Mouse (Mus musculus): ENCODE results near the gene Tas2r138.
"Not testable (repeated sequence)": the region's sequence is repeated elsewhere in the genome, so short reads cannot be mapped to it uniquely, and the experiment has no call there.

The Tas2r138 gene

GRCm38 (mm10) chr6:40613260-40613852 is at the start of gene Tas2r138:
Gene Tas2r138 (minus strand): TSS chr6:40613310.
- no peak for DNase-seq

GRCm38 (mm10) chr6:40660930-40661329 is 47.8 kb upstream of the Tas2r138 start:
- DNase-seq: no peak

GRCm38 (mm10) chr6:40650953-40651352 is 37.8 kb upstream of the Tas2r138 start:
- no peak for DNase-seq

- no peak for DNase-seq
These were observed 32.6 kb upstream of the Tas2r138 start for GRCm38 (mm10) chr6:40645701-40646100.

GRCm38 (mm10) chr6:40640710-40641538 is 27.8 kb upstream of the Tas2r138 start:
- no peak for DNase-seq

GRCm38 (mm10) chr6:40637755-40638154 is 24.6 kb upstream of the Tas2r138 start:
- no peak for DNase-seq

GRCm38 (mm10) chr6:40635559-40635958 is 22.4 kb upstream of the Tas2r138 start:
- no peak for DNase-seq

- no peak for DNase-seq
These were observed 21.5 kb upstream of the Tas2r138 start for GRCm38 (mm10) chr6:40634640-40635071.

GRCm38 (mm10) chr6:40628406-40629000 is 15.4 kb upstream of the Tas2r138 start, which contains the start of gene Mgam:
Gene Mgam (plus strand): TSS chr6:40628831.
- no peak for DNase-seq

GRCm38 (mm10) chr6:40626111-40626510 is 13.0 kb upstream of the Tas2r138 start:
- no peak for DNase-seq

GRCm38 (mm10) chr6:40617965-40618364 is 4.9 kb upstream of the Tas2r138 start:
- DNase-seq: peak; percentile 35

GRCm38 (mm10) chr6:40610244-40610643 is 2.9 kb downstream of the Tas2r138 start:
- no peak for DNase-seq

GRCm38 (mm10) chr6:40607431-40607830 is 5.7 kb downstream of the Tas2r138 start:
- DNase-seq: no peak

GRCm38 (mm10) chr6:40598546-40598945 is 14.6 kb downstream of the Tas2r138 start:
- not testable (repeated sequence) for DNase-seq

- no peak for DNase-seq
These were observed 18.1 kb downstream of the Tas2r138 start for GRCm38 (mm10) chr6:40594804-40595550.

- no peak for DNase-seq
These were observed 24.8 kb downstream of the Tas2r138 start for GRCm38 (mm10) chr6:40588346-40588745.

GRCm38 (mm10) chr6:40585645-40586044 is 27.5 kb downstream of the Tas2r138 start, which contains the start of gene Clec5a:
Gene Clec5a (minus strand): TSS chr6:40585821.
- DNase-seq: no peak

- DNase-seq: no peak
These were observed 28.8 kb downstream of the Tas2r138 start for GRCm38 (mm10) chr6:40584336-40584735.

GRCm38 (mm10) chr6:40576305-40576704 is 36.8 kb downstream of the Tas2r138 start:
- DNase-seq: no peak

- DNase-seq: no peak
These were observed 39.5 kb downstream of the Tas2r138 start for GRCm38 (mm10) chr6:40573618-40574017.

- DNase-seq: no peak
These were observed 43.9 kb downstream of the Tas2r138 start, which contains the start of gene Olfr460 for GRCm38 (mm10) chr6:40569187-40569586. Gene Olfr460 (plus strand): TSS chr6:40569487.
